Mouse (Mus musculus) megakaryocyte, adult 5-6 weeks (primary cell): ENCODE data around the gene D17H6S53E. TPM values are rescaled to one million over a fixed set of nuclear protein-coding genes. Genes with fewer than 3 reads are reported as not detected.

ENCODE experiments used
- ATAC-seq: 2 replicates; pipeline ENCODE4 v1.8.0; 2016; ENCODE audit warnings: mild to moderate bottlenecking, inconsistent platforms; ENCODE audit not compliant: poor library complexity, severe bottlenecking
- total RNA-seq, 2 experiments: library from RNA; stranded (forward) in 1 of 2; stranded (reverse) in 1 of 2; fragments of 153-499, 151-499 nt in 1 of 2; fragments of 221-1000, 200-1000 nt in 1 of 2; gene quantifications; 2 replicates each; pipeline versions ENCODE4 v1.2.3 to v1.2.4; 2015 to 2017

The D17H6S53E gene
- total RNA-seq, 2 experiments from 2014 or later, result 4.5 to 26.1 TPM

DNA sequence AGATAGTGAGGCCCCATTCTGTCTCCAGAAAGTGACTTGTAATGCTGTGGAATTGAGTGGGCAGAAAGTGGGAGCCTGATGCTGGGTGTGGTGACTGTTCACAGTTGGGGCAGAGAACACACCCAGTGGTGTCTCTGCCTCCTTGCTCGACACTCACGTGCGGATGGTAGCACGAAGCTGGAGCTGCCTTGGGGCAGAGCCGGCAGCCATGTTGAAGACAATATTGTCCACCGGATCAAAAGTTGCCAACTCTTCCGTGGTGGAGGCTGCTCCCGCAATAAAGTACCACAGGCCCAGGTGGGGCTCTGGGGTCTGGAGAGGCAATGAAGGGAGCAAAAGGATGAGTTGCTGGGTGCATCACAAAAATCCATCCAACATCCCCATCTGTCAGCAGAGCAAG lies 4.9 kb downstream of the D17H6S53E start:
- ATAC-seq, result no peak

DNA sequence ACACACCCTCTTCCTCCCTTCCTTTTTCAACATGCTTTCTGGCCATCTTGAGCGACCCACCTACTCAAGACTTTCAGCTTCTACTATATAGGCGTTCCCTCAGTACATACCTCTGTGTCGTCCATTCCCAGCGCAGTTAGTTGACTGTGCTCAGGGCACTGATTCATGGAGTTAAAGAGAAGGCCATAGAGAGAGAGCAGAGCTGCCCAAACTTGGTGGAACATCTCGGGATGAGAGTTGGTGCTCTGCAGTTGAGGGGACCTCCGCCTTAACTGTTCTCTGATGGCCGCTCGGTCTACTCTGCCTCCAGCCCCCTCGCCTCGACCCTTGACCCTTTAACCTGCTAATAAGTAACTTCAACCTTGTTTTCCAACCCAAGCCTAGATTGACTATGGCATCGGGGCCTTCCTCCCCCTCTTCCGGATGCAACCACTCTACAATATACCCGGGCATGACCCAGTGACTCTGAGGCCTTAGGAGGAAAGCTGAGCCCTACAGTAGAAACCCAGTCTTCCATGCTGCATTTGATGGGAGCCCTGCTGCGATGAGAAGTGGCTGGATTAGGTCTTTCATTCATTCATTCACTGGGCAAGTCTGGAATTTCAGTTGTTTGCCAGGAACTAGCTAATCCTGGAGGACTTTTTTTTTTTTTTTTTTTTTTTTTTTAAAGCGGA lies 5.5 kb downstream of the D17H6S53E start, which contains the start of gene Apom:
Apom (minus strand) TSS at position 551 of the 674 bp plus-strand sequence.
- no peak for ATAC-seq

DNA sequence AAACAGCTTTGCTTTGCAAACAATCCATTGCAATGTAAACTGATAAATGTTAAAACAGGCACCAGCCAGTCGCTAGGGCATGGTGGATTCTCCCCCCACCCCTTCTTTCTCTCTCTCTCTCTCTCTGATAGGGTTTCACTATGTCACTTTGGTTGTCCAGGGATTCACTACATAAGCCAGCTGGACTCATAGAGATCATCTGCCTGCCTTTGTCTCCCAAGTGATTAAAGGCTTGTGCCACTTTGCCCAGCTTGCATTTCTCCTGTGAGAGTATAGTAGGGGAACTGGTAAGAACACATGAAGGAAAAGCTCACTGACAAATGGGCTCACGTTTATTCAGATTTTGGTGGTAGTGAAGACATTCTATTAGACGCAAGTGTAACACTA lies 6.0 kb downstream of the D17H6S53E start:
- ATAC-seq, result no peak

DNA sequence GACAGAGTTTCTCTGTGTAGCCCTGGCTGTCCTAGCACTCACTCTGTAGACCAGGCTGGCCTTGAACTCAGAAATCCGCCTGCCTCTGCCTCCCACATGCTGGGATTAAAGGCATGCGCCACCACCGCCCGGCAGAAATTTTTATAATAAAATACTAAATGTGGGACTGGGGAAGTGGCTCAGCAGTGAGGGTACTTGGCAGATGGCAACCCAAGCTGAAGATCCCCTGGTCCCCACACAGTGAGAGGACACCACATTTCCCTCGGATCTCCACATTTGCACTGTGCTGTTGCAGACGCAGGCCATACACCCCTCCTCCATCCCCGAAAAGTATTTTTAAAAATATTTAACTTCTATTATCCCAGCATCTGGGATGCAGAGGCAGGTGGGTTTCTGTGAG lies 7.3 kb downstream of the D17H6S53E start:
- ATAC-seq, result no peak

GRCm38 (mm10) chr17:35134801-35135590 lies 8.8 kb downstream of the D17H6S53E start, which contains the start of gene Bag6:
Gene Bag6, plus strand, starts transcription at chr17:35135178.
- ATAC-seq, result peak; percentile 88

GRCm38 (mm10) chr17:35135591-35136320 lies 9.6 kb downstream of the D17H6S53E start:
- peak; percentile 68 for ATAC-seq

- ATAC-seq, result no peak
Measured at GRCm38 (mm10) chr17:35139269-35139668, 13.1 kb downstream of the D17H6S53E start.

DNA sequence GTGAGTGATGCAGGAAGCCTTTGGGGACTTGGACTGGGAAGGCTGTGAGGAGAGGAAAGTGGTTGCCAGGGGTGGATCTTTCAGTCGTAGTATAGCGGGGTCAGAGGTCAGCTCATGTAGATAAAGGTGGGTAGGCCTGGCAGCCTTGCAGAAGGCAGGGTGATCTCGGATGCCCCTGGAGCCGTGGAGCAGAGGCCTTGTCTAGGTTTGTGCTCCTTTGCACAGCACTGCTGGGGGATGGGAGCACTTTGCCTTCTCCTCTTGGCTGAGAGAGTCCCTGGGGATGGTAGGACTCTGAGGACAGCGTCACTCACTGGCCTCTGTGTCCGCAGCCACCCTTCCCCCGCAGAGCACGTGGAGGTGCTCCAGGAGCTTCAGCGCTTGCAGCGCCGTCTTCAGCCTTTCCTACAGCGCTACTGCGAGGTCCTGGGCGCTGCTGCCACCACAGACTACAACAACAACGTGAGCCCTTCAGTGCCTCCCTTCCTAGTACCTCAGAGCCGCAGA lies 14.4 kb downstream of the D17H6S53E start:
- no peak for ATAC-seq

GRCm38 (mm10) chr17:35141971-35142370 lies 15.8 kb downstream of the D17H6S53E start:
- ATAC-seq, result no peak

GRCm38 (mm10) chr17:35146139-35146538 lies 20.0 kb downstream of the D17H6S53E start:
- ATAC-seq, result no peak

- ATAC-seq, result no peak
Measured at GRCm38 (mm10) chr17:35147348-35147747, 21.2 kb downstream of the D17H6S53E start.

- no peak for ATAC-seq
Measured at GRCm38 (mm10) chr17:35147922-35148639, 21.9 kb downstream of the D17H6S53E start.

GRCm38 (mm10) chr17:35152121-35152520 lies 25.9 kb downstream of the D17H6S53E start:
- ATAC-seq, result no peak

GRCm38 (mm10) chr17:35153077-35153476 lies 26.9 kb downstream of the D17H6S53E start:
- no peak for ATAC-seq

GRCm38 (mm10) chr17:35153931-35154330 lies 27.8 kb downstream of the D17H6S53E start:
- no peak for ATAC-seq

- no peak for ATAC-seq
Measured at GRCm38 (mm10) chr17:35154616-35155015, 28.4 kb downstream of the D17H6S53E start.

DNA sequence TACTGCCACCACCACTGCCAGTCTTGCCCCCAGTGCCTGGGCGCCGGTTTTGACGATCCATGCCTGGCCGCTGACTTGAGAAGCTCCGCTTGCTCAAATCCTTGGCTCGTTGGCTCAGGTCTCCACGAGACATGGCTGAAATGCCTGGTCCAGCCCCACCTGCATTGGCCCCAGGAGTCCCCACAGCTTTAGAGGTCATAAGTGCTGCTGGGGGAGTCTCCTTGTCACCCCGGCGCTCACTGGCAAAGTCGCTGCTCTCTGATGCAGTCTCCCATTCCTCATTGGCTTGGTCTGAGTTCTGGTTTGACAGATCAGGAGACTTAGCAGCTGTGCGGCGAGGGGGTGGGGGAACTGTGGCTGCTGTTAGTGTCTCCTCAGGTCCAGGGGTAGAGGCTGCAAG lies 29.3 kb downstream of the D17H6S53E start:
- no peak for ATAC-seq

DNA sequence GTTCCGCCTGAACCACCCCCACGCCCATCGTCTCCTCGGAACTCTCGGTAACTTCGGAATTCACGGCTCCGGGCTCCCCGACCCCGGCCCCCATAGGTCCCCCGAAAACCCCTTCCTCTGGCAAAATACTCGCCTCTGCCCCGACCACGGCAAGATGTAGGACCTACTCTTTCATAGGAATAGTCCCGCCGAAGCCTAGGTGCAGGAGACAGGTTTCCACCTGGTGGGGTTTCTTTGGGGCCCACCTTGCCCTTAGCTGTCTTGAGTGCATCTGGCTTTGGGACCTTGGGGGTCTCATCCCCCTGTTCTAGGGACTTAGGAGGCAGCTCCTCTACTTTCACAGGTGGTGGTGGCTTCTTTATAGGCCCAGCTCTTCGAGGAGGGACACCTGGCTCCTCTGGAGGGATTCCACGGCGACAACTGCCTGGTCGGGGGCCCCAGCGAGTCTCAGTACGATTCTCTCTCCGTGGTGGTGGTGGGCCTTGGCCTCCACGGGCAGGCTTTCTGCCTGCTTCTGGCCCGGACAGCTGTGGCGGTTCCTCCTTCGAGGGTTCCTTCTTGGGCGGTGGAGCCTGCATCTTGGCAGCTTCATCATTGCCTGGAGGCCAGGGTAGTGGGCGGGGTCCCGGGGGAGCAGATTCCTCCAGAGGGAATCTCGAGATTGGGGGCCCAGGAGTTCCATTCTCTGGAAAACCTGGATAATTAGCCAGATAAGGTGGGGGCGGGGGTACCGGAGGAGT lies 30.5 kb downstream of the D17H6S53E start:
- ATAC-seq, result no peak

- no peak for ATAC-seq
Measured at GRCm38 (mm10) chr17:35157254-35157653, 31.1 kb downstream of the D17H6S53E start.

DNA sequence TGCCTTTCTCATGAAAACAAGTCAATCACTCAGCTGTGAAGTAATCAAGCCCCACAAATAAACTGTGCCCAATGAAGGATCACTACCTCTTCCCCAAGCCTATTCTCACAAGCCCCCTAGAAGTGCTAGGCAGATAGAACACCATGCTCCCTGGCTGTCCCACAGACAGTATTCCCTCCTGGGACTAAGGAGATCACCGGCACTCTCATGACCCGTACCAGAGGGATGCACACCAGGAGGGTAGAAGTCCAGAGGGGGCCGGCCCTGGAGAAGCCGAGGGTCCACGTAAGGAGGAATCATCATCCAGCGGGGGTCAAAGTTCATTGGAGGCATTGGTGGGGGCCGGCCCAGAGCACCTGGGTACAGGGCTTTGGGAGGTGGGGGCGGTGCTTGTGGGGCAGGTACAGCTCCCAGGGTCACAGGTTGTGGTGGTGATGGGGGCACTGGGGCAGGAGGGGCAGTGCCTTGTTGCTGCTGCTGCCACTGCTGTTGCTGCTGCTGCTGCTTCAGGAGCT lies 31.5 kb downstream of the D17H6S53E start:
- ATAC-seq, result no peak
